Mouse (Mus musculus) liver, embryonic 14.5 days (tissue): ENCODE results near the gene Mpdz.

ENCODE experiments used
- CTCF ChIP-seq: IDR thresholded peaks from 2 replicates; pipeline ENCODE4 v1.5.1; 2016; ENCODE audit warnings: antibody characterized with exemption, low read depth, control low read depth
- EP300 ChIP-seq: IDR thresholded peaks from 2 replicates; pipeline ENCODE4 v1.6.1; 2016; ENCODE audit warnings: antibody characterized with exemption, low read depth

GRCm38 (mm10) chr4:81323853-81324252, 118.8 kb downstream of the Mpdz start:
- TF ChIP-seq CTCF: no peak
- no peak for TF ChIP-seq EP300
